In the genomic region with DNA sequence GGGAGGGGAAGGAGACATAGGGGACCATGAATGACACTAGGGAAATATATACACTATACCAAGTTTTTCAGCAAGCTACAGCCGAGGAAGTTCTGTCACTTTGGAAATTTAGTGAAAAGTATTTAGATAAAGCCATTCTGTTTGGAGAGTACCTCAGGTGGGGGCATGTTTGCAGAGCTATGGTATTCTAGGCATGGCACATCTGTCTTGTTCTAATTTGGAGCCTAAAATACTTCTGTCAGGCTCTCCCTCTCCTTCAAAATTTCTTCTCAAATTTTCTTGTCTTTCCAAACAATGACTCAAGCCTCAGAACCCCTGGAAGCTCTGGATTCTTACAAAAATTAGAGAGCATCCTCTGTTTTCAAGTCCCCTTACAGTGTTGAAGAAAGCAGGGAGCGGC, we compare ENCODE assay signal across 17 mouse cellular contexts. TPM values are rescaled to one million over a fixed set of nuclear protein-coding genes. Genes with fewer than 3 reads are reported as not detected.
"Had no signal": no experiment of that assay in that cellular context is flagged by ENCODE, and none has a peak within 500 bp of the region (broad histone marks: within the 10 kb centered on the region; RNA-seq: fewer than 3 reads in every experiment).

No protein-coding gene starts in this region.

- DNase-seq: liver, postnatal 0 days; lung, adult 2 months; lung, postnatal 14 days; lung, postnatal 36 days; spleen, adult 18-20 months; thymus, adult 18-20 months; thymus, postnatal 14 days; thymus, postnatal 36 days had no signal

- H3K27ac ChIP-seq: liver, embryonic 15.5 days; lung, embryonic 15.5 days; macrophage; midbrain, embryonic 13.5 days; midbrain, embryonic 15.5 days; neural tube, embryonic 12.5 days had no signal

- H3K4me3 ChIP-seq: liver, embryonic 15.5 days; lung, embryonic 15.5 days; megakaryocyte, embryonic 14.5 days; midbrain, embryonic 13.5 days; midbrain, embryonic 15.5 days; neural tube, embryonic 12.5 days had no signal

- H3K4me1 ChIP-seq: liver, embryonic 15.5 days; lung, embryonic 15.5 days; megakaryocyte, embryonic 14.5 days; midbrain, embryonic 13.5 days; midbrain, embryonic 15.5 days; neural tube, embryonic 12.5 days had no signal

RNA-seq across cellular contexts. Expression of gene Tenm2, which starts 13.0 kb away (rescaled TPM):
- total RNA-seq: megakaryocyte progenitor cell, adult 5-6 weeks; monocyte, adult 5-6 weeks had no signal
- polyA plus RNA-seq: liver, postnatal 0 days; macrophage had no signal
